Mouse (Mus musculus): ENCODE results near the gene Vil1. TPM values are rescaled to one million over a fixed set of nuclear protein-coding genes. Genes with fewer than 3 reads are reported as not detected.

Vil1 gene
- total RNA-seq, 2 experiments from 2014 or later = 0.89 to 0.92 TPM

GRCm38 (mm10) chr1:74397268-74397918 is 11.8 kb upstream of the Vil1 start:
- intact Hi-C loops (cut with DNase I) = no loop called here
- DNase-seq (ENCODE audit: extremely low spot score in 1 of 2, low spot score in 2 of 2) = peak; percentile 85 to 98

- peak; percentile 36 to 70 for DNase-seq (ENCODE audit: extremely low spot score in 1 of 2, low spot score in 2 of 2)
- intact Hi-C loops (cut with DNase I) = no loop called here
Observed at GRCm38 (mm10) chr1:74397919-74398451, 11.2 kb upstream of the Vil1 start.

GRCm38 (mm10) chr1:74400531-74400930 is 8.6 kb upstream of the Vil1 start:
- no peak for DNase-seq (ENCODE audit: extremely low spot score in 1 of 2, low spot score in 2 of 2)
- intact Hi-C loops (cut with DNase I) = no loop called here

- intact Hi-C loops (cut with DNase I) = no loop called here
- DNase-seq (ENCODE audit: extremely low spot score in 1 of 2, low spot score in 2 of 2) = no peak
Observed at GRCm38 (mm10) chr1:74401015-74401702, 8.0 kb upstream of the Vil1 start.

- intact Hi-C loops (cut with DNase I) = no loop called here
- no peak for DNase-seq (ENCODE audit: extremely low spot score in 1 of 2, low spot score in 2 of 2)
Observed at GRCm38 (mm10) chr1:74404206-74404605, 5.0 kb upstream of the Vil1 start.

- intact Hi-C loops (cut with DNase I) = no loop called here
- DNase-seq (ENCODE audit: extremely low spot score in 1 of 2, low spot score in 2 of 2) = no peak
Observed at GRCm38 (mm10) chr1:74411753-74412325, 2.7 kb downstream of the Vil1 start.

GRCm38 (mm10) chr1:74412711-74413110 is 3.5 kb downstream of the Vil1 start:
- DNase-seq (ENCODE audit: extremely low spot score in 1 of 2, low spot score in 2 of 2) = no peak
- intact Hi-C loops (cut with DNase I) = no loop called here

- no peak for DNase-seq (ENCODE audit: extremely low spot score in 1 of 2, low spot score in 2 of 2)
- intact Hi-C loops (cut with DNase I) = no loop called here
Observed at GRCm38 (mm10) chr1:74415143-74415542, 6.0 kb downstream of the Vil1 start.

GRCm38 (mm10) chr1:74418747-74419439 is 9.7 kb downstream of the Vil1 start:
- DNase-seq (ENCODE audit: extremely low spot score in 1 of 2, low spot score in 2 of 2) = peak in 1 of 2 experiments; percentile 41
- intact Hi-C loops (cut with DNase I) = no loop called here

- intact Hi-C loops (cut with DNase I) = no loop called here
- peak in 1 of 2 experiments; percentile 58 for DNase-seq (ENCODE audit: extremely low spot score in 1 of 2, low spot score in 2 of 2)
Observed at GRCm38 (mm10) chr1:74419440-74419794, 10.2 kb downstream of the Vil1 start.

GRCm38 (mm10) chr1:74423147-74423546 is 14.0 kb downstream of the Vil1 start:
- intact Hi-C loops (cut with DNase I) = no loop called here
- peak in 1 of 2 experiments; percentile 52 for DNase-seq (ENCODE audit: extremely low spot score in 1 of 2, low spot score in 2 of 2)

- no peak for DNase-seq (ENCODE audit: extremely low spot score in 1 of 2, low spot score in 2 of 2)
- intact Hi-C loops (cut with DNase I) = no loop called here
Observed at GRCm38 (mm10) chr1:74425845-74426244, 16.7 kb downstream of the Vil1 start.

GRCm38 (mm10) chr1:74433220-74433619 is 24.0 kb downstream of the Vil1 start:
- no peak for DNase-seq (ENCODE audit: extremely low spot score in 1 of 2, low spot score in 2 of 2)
- intact Hi-C loops (cut with DNase I) = no loop called here

GRCm38 (mm10) chr1:74434596-74434995 is 25.4 kb downstream of the Vil1 start:
- intact Hi-C loops (cut with DNase I) = no loop called here

GRCm38 (mm10) chr1:74435563-74435962 is 26.4 kb downstream of the Vil1 start:
- DNase-seq (ENCODE audit: extremely low spot score in 1 of 2, low spot score in 2 of 2) = no peak
- intact Hi-C loops (cut with DNase I) = no loop called here

More at GRCm38 (mm10) chr1:74434596-74434995, 25.4 kb downstream of the Vil1 start:
- peak in 1 of 2 experiments; percentile 47 for DNase-seq (ENCODE audit: extremely low spot score in 1 of 2, low spot score in 2 of 2)

GRCm38 (mm10) chr1:74437702-74438427 is 28.7 kb downstream of the Vil1 start:
- intact Hi-C loops (cut with DNase I) = no loop called here
- no peak for DNase-seq (ENCODE audit: extremely low spot score in 1 of 2, low spot score in 2 of 2)

GRCm38 (mm10) chr1:74439166-74439876 is 30.1 kb downstream of the Vil1 start:
- intact Hi-C loops (cut with DNase I) = no loop called here
- no peak for DNase-seq (ENCODE audit: extremely low spot score in 1 of 2, low spot score in 2 of 2)

- intact Hi-C loops (cut with DNase I) = no loop called here
- DNase-seq (ENCODE audit: extremely low spot score in 1 of 2, low spot score in 2 of 2) = no peak
Observed at GRCm38 (mm10) chr1:74444538-74444937, 35.4 kb downstream of the Vil1 start.

All from left cerebral cortex, postnatal 10 days (tissue).